Comparison of ENCODE assay signal across 8 mouse cellular contexts in the genomic region with DNA sequence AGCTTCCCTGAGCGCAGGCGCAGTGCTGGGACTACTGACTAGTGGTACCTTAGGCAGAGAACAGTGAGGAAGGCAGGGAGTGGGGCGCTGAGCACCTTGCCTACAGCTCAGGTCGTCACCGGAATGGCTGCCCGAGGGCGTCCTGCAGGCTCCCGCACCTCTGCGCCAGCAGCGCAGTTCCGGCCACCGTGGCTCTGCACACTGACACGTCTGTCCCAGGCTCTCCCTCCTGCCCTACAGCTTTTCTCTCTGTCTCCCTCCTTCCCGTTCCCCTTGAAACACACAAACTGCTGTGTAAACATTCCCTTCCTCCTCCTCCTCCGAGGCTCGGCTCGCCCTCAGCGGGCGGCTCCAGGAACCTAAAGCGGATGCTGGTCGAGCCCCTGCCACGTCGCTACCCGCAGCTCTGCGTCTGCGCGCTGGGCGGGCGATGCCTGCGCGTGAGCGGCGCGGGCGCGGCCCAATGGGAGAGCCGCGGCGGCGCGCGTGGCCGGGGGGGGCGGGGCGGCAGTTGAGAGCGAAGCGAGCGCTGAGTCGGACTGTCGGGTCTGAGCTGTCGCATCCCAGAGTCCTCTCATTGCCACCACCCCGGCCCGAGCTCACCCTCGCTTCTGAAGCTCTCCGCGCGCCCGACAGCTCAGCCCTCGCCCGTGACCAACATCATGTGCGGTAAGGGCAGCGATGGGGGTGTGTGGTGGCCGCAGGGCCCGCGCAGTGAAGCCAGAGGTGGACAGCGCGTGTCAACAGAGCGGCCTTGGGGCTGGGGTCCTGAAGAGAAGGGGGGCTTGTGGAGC. TPM values are rescaled to one million over a fixed set of nuclear protein-coding genes. Genes with fewer than 3 reads are reported as not detected.
DNase-seq lines count a peak whose midpoint lies in the region; ATAC-seq and TF ChIP-seq lines count a peak whose summit lies in the region.

Gene Gfpt1, plus strand, starts transcription at position 510 of the 794 bp plus-strand sequence.

- H3K4me2 ChIP-seq in forebrain, embryonic 13.5 days = peak within 1 kb of the TSS; percentile 74
- H3K4me2 ChIP-seq in liver, postnatal 0 days (ENCODE audit: low read depth, low read length) = peak within 1 kb of the TSS; percentile 95
- peak within 1 kb of the TSS; percentile 62 for H3K4me2 ChIP-seq in neural tube, embryonic 14.5 days (ENCODE audit: low read depth, low read length)

- peaks cover 24% of the 10 kb centered on the region for H3K4me1 ChIP-seq in E14TG2a.4 (replicated peaks; ENCODE audit: low read depth, low read length)
- peaks cover 25% of the 10 kb centered on the region for H3K4me1 ChIP-seq in forebrain, embryonic 13.5 days
- peaks cover 21% of the 10 kb centered on the region for H3K4me1 ChIP-seq in liver, postnatal 0 days (ENCODE audit: insufficient read depth)
- H3K4me1 ChIP-seq in neural tube, embryonic 14.5 days (ENCODE audit: control insufficient read depth, insufficient read depth, low read length) = peaks cover 7% of the 10 kb centered on the region

- under 1% methylated on average over 60 of the region's 68 CpGs for WGBS in forebrain, embryonic 13.5 days
- WGBS in large intestine, adult 2 months = under 1% methylated on average over 68 of the region's 68 CpGs
- under 1% methylated on average over 61 of the region's 68 CpGs for WGBS in liver, postnatal 0 days (ENCODE audit: insufficient replicate concordance)
- under 1% methylated on average over 63 of the region's 68 CpGs for WGBS in neural tube, embryonic 14.5 days

- H3K4me3 ChIP-seq in E14TG2a.4 (replicated peaks; ENCODE audit: low read length) = peak within 1 kb of the TSS; percentile 94
- peak within 1 kb of the TSS; percentile 92 for H3K4me3 ChIP-seq in forebrain, embryonic 13.5 days
- H3K4me3 ChIP-seq in liver, postnatal 0 days (ENCODE audit: low read depth, low read length) = peak within 1 kb of the TSS; percentile 86
- H3K4me3 ChIP-seq in neural tube, embryonic 14.5 days (ENCODE audit: low read depth, low read length) = peak within 1 kb of the TSS; percentile 90

- H3K27me3 ChIP-seq in E14TG2a.4 (ENCODE audit: insufficient read depth, low read length) = peaks cover 8% of the 10 kb centered on the region; the same call in 1 of the 2 replicates
- no peaks in the 10 kb centered on the region for H3K27me3 ChIP-seq in forebrain, embryonic 13.5 days
- no peaks in the 10 kb centered on the region for H3K27me3 ChIP-seq in liver, postnatal 0 days (ENCODE audit: insufficient read depth, low read length)
- no peaks in the 10 kb centered on the region for H3K27me3 ChIP-seq in neural tube, embryonic 14.5 days (ENCODE audit: control insufficient read depth, insufficient read depth, low read length)

- ATAC-seq in forebrain, embryonic 13.5 days = peak; percentile 98
- ATAC-seq in liver, postnatal 0 days = peak; percentile 98
- peak; percentile 97 for ATAC-seq in neural tube, embryonic 14.5 days (ENCODE audit: low read depth)

- intact Hi-C loops in heart, postnatal 10 days (cut with DNase I) = no loop called here

- DNase-seq in c-Kit-positive CD71-positive TER-119-positive erythroid progenitor cells, embryonic 14.5 days (ENCODE audit: low spot score) = peak; percentile 89
- DNase-seq in heart, postnatal 10 days = peak; percentile 96 to 97
- no peak for DNase-seq in large intestine, adult 2 months (ENCODE audit: low read depth, low spot score)
- DNase-seq in liver, postnatal 0 days = peak; percentile 96
- DNase-seq in testis, postnatal 10 days (ENCODE audit: low spot score) = peak; percentile 98

- peak within 1 kb of the TSS; percentile 95 for H3K9ac ChIP-seq in forebrain, embryonic 13.5 days
- peak within 1 kb of the TSS; percentile 96 for H3K9ac ChIP-seq in liver, postnatal 0 days (replicated peaks)
- H3K9ac ChIP-seq in neural tube, embryonic 14.5 days (replicated peaks; ENCODE audit: low read depth, low read length) = peak within 1 kb of the TSS; percentile 95

- peak within 1 kb of the TSS; percentile 94 for H3K27ac ChIP-seq in forebrain, embryonic 13.5 days
- peak within 1 kb of the TSS; percentile 97 for H3K27ac ChIP-seq in liver, postnatal 0 days (ENCODE audit: low read depth)
- peak within 1 kb of the TSS; percentile 97 for H3K27ac ChIP-seq in neural tube, embryonic 14.5 days (ENCODE audit: low read depth, low read length)

- H3K9me3 ChIP-seq in E14TG2a.4 (ENCODE audit: low read length) = no peaks in the 10 kb centered on the region
- no peaks in the 10 kb centered on the region for H3K9me3 ChIP-seq in forebrain, embryonic 13.5 days (replicated peaks)
- no peaks in the 10 kb centered on the region for H3K9me3 ChIP-seq in liver, postnatal 0 days (ENCODE audit: low read length)
- H3K9me3 ChIP-seq in neural tube, embryonic 14.5 days (ENCODE audit: control insufficient read depth, low read length) = no peaks in the 10 kb centered on the region

- TF ChIP-seq CTCF in E14TG2a.4 (conservative IDR thresholded peaks at IDR 0.05; ENCODE audit: low read length) = no peak
- TF ChIP-seq CTCF in liver, postnatal 0 days (IDR thresholded peaks at IDR 0.05; ENCODE audit: low read depth) = no peak

- no peaks in the 10 kb centered on the region for H3K36me3 ChIP-seq in E14TG2a.4 (ENCODE audit: insufficient read depth, low read length)
- H3K36me3 ChIP-seq in forebrain, embryonic 13.5 days (ENCODE audit: poor library complexity, severe bottlenecking) = no peaks in the 10 kb centered on the region
- H3K36me3 ChIP-seq in liver, postnatal 0 days (replicated peaks; ENCODE audit: insufficient read depth, low read length) = no peaks in the 10 kb centered on the region
- H3K36me3 ChIP-seq in neural tube, embryonic 14.5 days (ENCODE audit: control insufficient read depth, insufficient read depth, low read length) = no peaks in the 10 kb centered on the region

- no peak for TF ChIP-seq EP300 in liver, postnatal 0 days (IDR thresholded peaks at IDR 0.05; ENCODE audit: low read depth)

RNA-seq across cellular contexts. Expression of gene Gfpt1, which starts in this region (rescaled TPM):
- polyA plus RNA-seq in forebrain, embryonic 13.5 days (2015; fragmentation: Nextera tagmentation; extraction: Ambion mirVana) = 17.3 and 17.9 TPM in 2 replicates
- total RNA-seq in heart, postnatal 10 days (2021) = 10 to 100 TPM; 18.2 to 19.6 TPM
- polyA plus RNA-seq in large intestine, adult 2 months (2012; rRNA removed) = 38.0 and 55.2 TPM in 2 replicates
- 3.6 and 4.1 TPM in 2 replicates for polyA plus RNA-seq in liver, postnatal 0 days (2015; fragmentation: Nextera tagmentation; extraction: Ambion mirVana)
- 32.3 and 33.4 TPM in 2 replicates for polyA plus RNA-seq in neural tube, embryonic 14.5 days (2014; fragmentation: Nextera tagmentation; extraction: Ambion mirVana)
